Mouse (Mus musculus) forebrain, postnatal 0 days (tissue): ENCODE data around the gene Cdc42bpa. TPM values are rescaled to one million over a fixed set of nuclear protein-coding genes. Genes with fewer than 3 reads are reported as not detected.

ENCODE experiments used
- ATAC-seq: fragments of 200-750 bp; cut with Nextera tagmentation; 2 replicates; pipeline ENCODE4 v1.8.0; 2017; ENCODE audit warnings: mild to moderate bottlenecking, moderate library complexity
- DNase-seq: peaks from one replicate; pipeline ENCODE4 v3.0.0-alpha.2; 2015
- H3K27ac ChIP-seq: fragments of 300-500 bp; sonication (generic); 2 replicates; pipeline ENCODE4 v1.5.1; 2014; ENCODE audit warnings: low read depth, mild to moderate bottlenecking, antibody characterized with exemption, low read length, moderate library complexity, mixed read lengths
- H3K27me3 ChIP-seq: fragments of 300-500 bp; sonication (generic); 2 replicates; pipeline ENCODE4 v1.6.1; 2014; ENCODE audit warnings: mild to moderate bottlenecking, low read length, mixed read lengths; ENCODE audit not compliant: insufficient read depth
- H3K36me3 ChIP-seq: fragments of 300-500 bp; sonication (generic); 2 replicates; pipeline ENCODE4 v1.6.1; 2014; ENCODE audit warnings: mild to moderate bottlenecking, moderate library complexity; ENCODE audit not compliant: insufficient read depth
- H3K4me1 ChIP-seq: fragments of 300-500 bp; sonication (generic); 2 replicates; pipeline ENCODE4 v1.6.1; 2014; ENCODE audit warnings: antibody characterized with exemption; ENCODE audit not compliant: insufficient read depth
- H3K4me2 ChIP-seq: fragments of 300-500 bp; sonication (generic); 2 replicates; pipeline ENCODE4 v1.6.1; 2014; ENCODE audit warnings: low read depth, mild to moderate bottlenecking, moderate library complexity
- H3K4me3 ChIP-seq: fragments of 300-500 bp; sonication (generic); 2 replicates; pipeline ENCODE4 v1.5.1; 2014; ENCODE audit warnings: low read depth, low read length, mixed read lengths
- H3K9ac ChIP-seq: fragments of 300-500 bp; sonication (generic); 2 replicates; pipeline ENCODE4 v1.6.1; 2014; ENCODE audit warnings: mild to moderate bottlenecking
- H3K9me3 ChIP-seq: fragments of 300-500 bp; sonication (generic); 2 replicates; pipeline ENCODE4 v1.6.1; 2016; ENCODE audit warnings: low read length
- CTCF ChIP-seq: sonication (generic); IDR thresholded peaks from 2 replicates; pipeline ENCODE4 v1.5.1; 2016; ENCODE audit warnings: antibody characterized with exemption, control low read depth, low read depth
- WGBS: fragments of 180-500 bp; shearing (Covaris S2); extraction: QIAGEN DNeasy Blood & Tissue Kit; methylation state at CpG from one replicate; pipeline ENCODE4 v1.1.7; 2014; 5-methylcytosine and 5-hydroxymethylcytosine counted together
- polyA plus RNA-seq: library from polyadenylated mRNA; unstranded; fragments of >200 nt; fragmentation: Nextera tagmentation; extraction: Ambion mirVana; gene quantifications from 2 replicates; pipeline ENCODE4 v1.2.1, GENCODE M21; 2015
- total RNA-seq: library from RNA; depleted of rRNA; stranded (reverse); fragments of >200 nt; gene quantifications from 2 replicates; pipeline ENCODE4 v1.2.3, GENCODE M21; 2014

The Cdc42bpa gene
- total and polyA plus RNA-seq, 2 experiments from 2014 or later: 25.2 to 111 TPM

DNA sequence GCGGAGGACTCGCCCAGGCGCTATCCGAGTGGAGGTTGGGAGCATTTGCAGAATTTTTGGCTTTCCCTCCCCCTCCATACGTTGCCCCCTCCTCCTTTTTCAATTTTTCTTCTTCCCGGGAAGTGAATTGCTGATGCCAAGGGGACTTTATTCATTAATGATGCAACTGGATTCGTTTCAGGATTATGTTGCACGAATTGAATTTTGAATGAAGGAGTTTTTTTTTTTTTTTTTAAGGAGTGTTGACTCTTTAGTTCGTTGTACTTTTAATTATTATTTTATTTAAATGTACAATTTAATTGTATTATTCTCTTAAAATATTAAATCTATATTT is 238 bp downstream of the Cdc42bpa start:
- Histone ChIP-seq H3K9me3 (no peaks in the 10 kb centered on the region), H3K27me3 (no peaks in the 10 kb centered on the region), H3K4me2 (peak overlapping the region; percentile 80), H3K36me3 (no peaks in the 10 kb centered on the region), H3K9ac (peak overlapping the region; percentile 92), H3K4me1 (peaks cover 11% of the 10 kb centered on the region), H3K4me3 (peak overlapping the region; percentile 89), H3K27ac (peak overlapping the region; percentile 98)
- no peak for DNase-seq
- TF ChIP-seq CTCF: no peak
- under 1% methylated on average over 9 of the region's 9 CpGs for WGBS
- no peak for ATAC-seq

DNA sequence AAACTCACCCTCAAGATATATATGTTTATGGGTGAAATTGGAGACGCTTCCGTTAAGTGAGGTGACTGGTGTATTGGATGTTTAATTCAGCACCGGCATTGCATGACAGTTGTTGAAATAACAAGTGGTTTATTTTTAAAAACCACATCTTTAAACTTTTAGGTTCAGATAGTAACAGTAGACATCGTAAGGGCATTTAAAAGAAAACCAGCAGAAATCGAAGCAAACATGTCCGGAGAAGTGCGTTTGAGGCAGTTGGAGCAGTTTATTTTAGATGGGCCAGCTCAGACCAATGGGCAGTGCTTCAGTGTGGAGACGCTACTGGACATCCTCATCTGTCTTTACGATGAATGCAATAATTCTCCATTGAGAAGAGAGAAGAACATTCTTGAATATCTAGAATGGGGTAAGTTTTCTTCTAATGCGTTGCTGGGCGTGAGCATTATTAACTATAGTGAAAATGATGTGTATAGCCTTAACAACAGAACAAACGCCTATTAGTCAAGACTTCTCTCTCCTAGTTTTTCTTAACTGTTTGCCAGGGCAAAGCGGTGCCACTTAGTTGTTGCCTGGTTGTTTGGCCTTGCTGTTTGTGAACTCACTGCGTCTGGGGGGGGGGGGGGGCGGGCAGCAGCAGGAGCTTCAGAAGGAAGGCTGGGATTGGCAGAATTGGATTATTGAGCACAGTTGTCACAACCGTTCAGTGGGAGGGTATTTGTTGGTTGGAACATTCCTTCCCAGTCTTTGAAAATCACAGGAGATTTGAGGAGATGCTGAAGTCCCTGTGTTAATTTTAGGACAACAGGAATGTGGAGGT is 818 bp downstream of the Cdc42bpa start:
- peak overlapping the region; percentile 92 for H3K9ac ChIP-seq
- peak; percentile 28 for DNase-seq
- TF ChIP-seq CTCF: no peak
- peak overlapping the region; percentile 89 for H3K4me3 ChIP-seq
- H3K36me3 ChIP-seq: no peaks in the 10 kb centered on the region
- WGBS: under 1% methylated on average over 16 of the region's 16 CpGs
- no peaks in the 10 kb centered on the region for H3K9me3 ChIP-seq
- peaks cover 11% of the 10 kb centered on the region for H3K4me1 ChIP-seq
- H3K27me3 ChIP-seq: no peaks in the 10 kb centered on the region
- H3K4me2 ChIP-seq: peak overlapping the region; percentile 80
- ATAC-seq: no peak
- no peak overlapping the region for H3K27ac ChIP-seq

DNA sequence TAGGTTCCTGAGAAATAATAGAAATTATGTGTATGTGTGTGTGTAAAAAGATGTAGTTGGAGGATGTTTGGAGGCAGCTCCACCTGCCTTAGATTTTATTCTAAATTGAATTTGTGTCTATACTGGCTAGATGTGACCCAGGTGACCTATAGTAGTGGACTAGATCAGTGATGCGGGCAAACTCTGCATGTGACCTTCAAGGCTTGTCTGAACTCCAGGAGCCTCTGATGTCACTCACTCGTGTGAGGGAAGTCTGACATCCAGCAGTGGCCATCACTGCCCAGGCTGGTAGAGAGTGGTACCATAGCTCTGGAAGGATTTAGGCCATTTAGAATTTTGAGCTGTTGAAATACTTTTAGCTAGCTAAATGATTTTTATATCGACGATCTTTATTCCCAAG is 1.5 kb downstream of the Cdc42bpa start:
- TF ChIP-seq CTCF: no peak
- WGBS: 41% methylated on average over 4 of the region's 4 CpGs
- no peak for ATAC-seq

DNA sequence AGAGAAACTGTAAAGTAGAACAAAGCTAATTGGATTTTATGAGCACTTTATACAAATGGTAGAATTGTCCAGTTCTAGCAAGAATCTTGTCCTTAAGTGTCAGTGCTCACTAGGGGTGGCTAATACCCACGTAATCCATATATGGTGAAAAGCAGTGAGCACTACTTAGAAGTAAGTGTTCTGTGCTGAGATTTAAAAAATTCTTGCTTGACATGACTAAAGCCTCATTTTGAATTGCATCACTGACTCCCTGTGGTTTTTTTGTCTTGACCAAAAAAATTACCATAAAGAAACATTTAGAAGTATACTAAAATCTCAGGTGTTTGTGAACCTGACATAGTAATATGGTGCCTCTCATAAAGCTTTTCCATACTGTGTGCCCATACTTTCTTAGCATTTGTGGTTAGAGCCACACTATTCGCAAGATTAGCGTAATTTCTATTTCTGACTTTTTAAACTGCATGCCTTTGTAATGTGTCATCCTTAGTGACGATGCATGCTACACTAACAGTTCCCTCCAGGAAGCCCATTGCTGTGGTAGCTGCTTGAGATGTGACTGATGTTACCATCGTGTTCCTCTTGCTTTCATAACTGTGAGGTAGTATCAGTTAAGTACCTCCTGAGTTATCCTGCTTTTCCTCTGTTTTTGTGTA is 9.6 kb downstream of the Cdc42bpa start:
- no peak for TF ChIP-seq CTCF
- 71% methylated on average over 5 of the region's 5 CpGs for WGBS

More for the DNA sequence above, 1.5 kb downstream of the Cdc42bpa start:
- Histone ChIP-seq H3K4me3 (peak overlapping the region; percentile 89), H3K27ac (no peak overlapping the region), H3K4me1 (peaks cover 11% of the 10 kb centered on the region), H3K27me3 (no peaks in the 10 kb centered on the region), H3K9me3 (no peaks in the 10 kb centered on the region), H3K9ac (peak overlapping the region; percentile 92), H3K36me3 (no peaks in the 10 kb centered on the region), H3K4me2 (peak overlapping the region; percentile 80)
- no peak for DNase-seq

DNA sequence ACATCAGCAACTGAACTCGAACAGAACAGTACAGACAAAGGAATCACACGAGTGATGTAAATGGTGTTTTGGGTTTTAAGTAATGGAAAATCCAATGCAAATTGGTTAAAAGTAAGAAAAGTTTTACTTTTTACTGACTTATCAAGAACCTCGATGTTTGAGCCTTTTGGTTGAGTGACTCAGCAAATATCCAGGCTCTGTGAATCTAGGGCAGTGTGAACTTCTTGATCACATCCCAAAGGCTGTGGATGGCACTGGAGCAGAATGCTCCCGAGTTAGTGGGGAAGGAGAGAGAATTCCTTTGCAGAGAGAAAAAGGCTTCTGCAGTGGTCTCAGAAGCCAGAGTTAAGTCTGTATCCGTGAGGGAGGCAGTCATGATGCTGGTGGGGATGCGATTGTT is 14.7 kb downstream of the Cdc42bpa start:
- H3K4me1 ChIP-seq: no peaks in the 10 kb centered on the region
- H3K4me3 ChIP-seq: no peak overlapping the region
- 72% methylated on average over 6 of the region's 6 CpGs for WGBS
- DNase-seq (no peak), ATAC-seq (no peak)
- no peak overlapping the region for H3K9ac ChIP-seq
- H3K27ac ChIP-seq: no peak overlapping the region
- H3K4me2 ChIP-seq: no peak overlapping the region
- no peaks in the 10 kb centered on the region for H3K27me3 ChIP-seq
- no peak for TF ChIP-seq CTCF
- H3K9me3 ChIP-seq: no peaks in the 10 kb centered on the region
- H3K36me3 ChIP-seq: no peaks in the 10 kb centered on the region; the same call in 1 of the 2 replicates

More for the DNA sequence above, 9.6 kb downstream of the Cdc42bpa start:
- no peak overlapping the region for H3K4me3 ChIP-seq
- H3K4me1 ChIP-seq: 0 out of 2 replicates have a peak, but pooled peaks cover 3% of the 10 kb centered on the region
- ATAC-seq (no peak), DNase-seq (no peak)
- no peak overlapping the region for H3K27ac ChIP-seq
- no peaks in the 10 kb centered on the region for H3K9me3 ChIP-seq
- H3K4me2 ChIP-seq: no peak overlapping the region
- no peaks in the 10 kb centered on the region; the same call in 1 of the 2 replicates for H3K36me3 ChIP-seq
- H3K27me3 ChIP-seq: no peaks in the 10 kb centered on the region
- H3K9ac ChIP-seq: no peak overlapping the region

DNA sequence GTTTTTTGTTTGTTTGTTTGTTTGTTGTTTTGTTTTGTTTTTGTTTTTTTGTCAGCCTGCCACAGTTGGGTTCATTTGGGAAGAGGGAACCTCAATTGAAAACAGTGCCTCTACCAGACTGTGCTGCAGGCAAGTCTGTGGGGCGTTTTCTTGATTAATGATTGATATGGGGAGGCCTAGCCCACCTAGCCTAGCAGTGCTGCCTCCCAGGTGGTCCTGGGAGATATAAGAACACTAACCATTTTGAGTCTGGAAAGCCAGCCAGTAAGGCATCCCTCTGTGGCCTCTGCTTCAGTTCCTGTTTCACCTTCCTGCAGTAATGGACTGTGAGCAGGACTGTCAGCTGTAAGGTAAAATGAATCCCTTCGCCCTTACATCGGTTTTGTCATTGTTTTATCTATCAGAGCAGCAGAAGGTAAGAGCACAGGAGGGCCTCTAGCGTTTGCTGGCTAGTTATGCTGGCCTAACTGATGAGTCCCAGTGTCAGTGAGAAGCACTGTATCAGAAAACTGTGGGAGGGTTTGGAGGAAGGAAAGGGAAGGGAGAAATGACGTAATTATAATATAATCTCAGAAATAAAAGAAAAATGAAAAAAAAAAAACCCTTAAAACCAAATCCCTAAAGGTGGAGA is 15.5 kb downstream of the Cdc42bpa start:
- no peak overlapping the region for H3K27ac ChIP-seq
- no peak for DNase-seq
- no peak overlapping the region for H3K4me2 ChIP-seq
- H3K9ac ChIP-seq: no peak overlapping the region
- H3K9me3 ChIP-seq: no peaks in the 10 kb centered on the region
- no peaks in the 10 kb centered on the region for H3K4me1 ChIP-seq
- 80% methylated on average over 5 of the region's 5 CpGs for WGBS
- H3K36me3 ChIP-seq: no peaks in the 10 kb centered on the region; the same call in 1 of the 2 replicates
- no peak for TF ChIP-seq CTCF
- no peaks in the 10 kb centered on the region for H3K27me3 ChIP-seq
- ATAC-seq: no peak
- no peak overlapping the region for H3K4me3 ChIP-seq

DNA sequence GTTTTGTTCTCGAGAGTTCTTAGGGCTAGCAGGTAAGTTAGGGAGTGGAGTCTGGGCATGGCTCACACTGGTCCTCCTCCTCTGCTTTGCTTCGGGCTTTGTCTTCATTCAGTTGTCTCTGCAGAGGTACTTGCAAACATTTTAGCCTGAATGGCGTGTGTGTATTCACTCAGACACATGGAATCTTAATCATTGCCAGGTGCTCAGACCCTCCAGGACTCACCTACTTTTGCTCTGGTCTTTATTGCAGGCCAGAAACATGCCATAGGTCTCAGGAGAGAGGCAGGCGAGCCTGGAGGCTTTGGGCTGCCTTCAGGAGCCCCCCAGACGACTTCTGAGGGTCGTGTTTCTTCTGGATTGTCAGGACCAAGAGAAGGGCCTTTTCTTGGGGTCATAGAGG is 17.2 kb downstream of the Cdc42bpa start:
- Histone ChIP-seq H3K4me3 (no peak overlapping the region), H3K36me3 (no peaks in the 10 kb centered on the region), H3K9ac (no peak overlapping the region), H3K27me3 (no peaks in the 10 kb centered on the region), H3K4me1 (no peaks in the 10 kb centered on the region), H3K27ac (no peak overlapping the region), H3K4me2 (no peak overlapping the region), H3K9me3 (0 out of 2 replicates have a peak, but pooled peaks cover 3% of the 10 kb centered on the region)
- no peak for TF ChIP-seq CTCF
- DNase-seq (no peak), ATAC-seq (no peak)
- 85% methylated on average over 6 of the region's 6 CpGs for WGBS
